Mouse (Mus musculus) forebrain, embryonic 12.5 days (tissue): Measurements from ENCODE around the gene Col4a2. TPM values are rescaled to one million over a fixed set of nuclear protein-coding genes. Genes with fewer than 3 reads are reported as not detected.
A peak's percentile ranks its signal among the peaks of the same experiment; 100 is the strongest.

Experiments
- ATAC-seq: fragments of 200-750 bp; cut with Nextera tagmentation; 2 replicates; pipeline ENCODE4 v1.8.0; 2017; ENCODE audit warnings: moderate TSS enrichment; ENCODE audit not compliant: low FRiP score
- H3K27ac ChIP-seq: fragments of 300-500 bp; sonication (generic); 2 replicates; pipeline ENCODE4 v1.5.1; 2016; ENCODE audit warnings: mild to moderate bottlenecking
- H3K27me3 ChIP-seq: fragments of 300-500 bp; sonication (generic); 2 replicates; pipeline ENCODE4 v1.6.1; 2016; ENCODE audit warnings: mild to moderate bottlenecking
- H3K36me3 ChIP-seq: fragments of 300-500 bp; sonication (generic); replicated peaks from 2 replicates; pipeline ENCODE4 v1.6.1; 2016; ENCODE audit warnings: mild to moderate bottlenecking
- H3K4me1 ChIP-seq: fragments of 300-500 bp; sonication (generic); 2 replicates; pipeline ENCODE4 v1.6.1; 2016
- H3K4me2 ChIP-seq: fragments of 300-500 bp; sonication (generic); 2 replicates; pipeline ENCODE4 v1.6.1; 2016; ENCODE audit warnings: mild to moderate bottlenecking, moderate library complexity
- H3K4me3 ChIP-seq: fragments of 300-500 bp; sonication (generic); replicated peaks from 2 replicates; pipeline ENCODE4 v1.5.1; 2016; ENCODE audit warnings: mild to moderate bottlenecking
- H3K9ac ChIP-seq: fragments of 300-500 bp; sonication (generic); 2 replicates; pipeline ENCODE4 v1.6.1; 2016; ENCODE audit warnings: mild to moderate bottlenecking
- H3K9me3 ChIP-seq: fragments of 300-500 bp; sonication (generic); 2 replicates; pipeline ENCODE4 v1.6.1; 2016
- WGBS: fragments of 180-500 bp; shearing (Covaris S2); methylation state at CpG from one replicate; pipeline ENCODE4 v1.1.7; 2016; 5-methylcytosine and 5-hydroxymethylcytosine counted together
- polyA plus RNA-seq: library from polyadenylated mRNA; unstranded; fragments of >200 nt; fragmentation: Nextera tagmentation; extraction: Ambion mirVana; gene quantifications from 2 replicates; pipeline ENCODE4 v1.2.1, GENCODE M21; 2016

Gene Col4a2
- polyA plus RNA-seq, 1 experiment from 2014 or later = 51.3 TPM

DNA sequence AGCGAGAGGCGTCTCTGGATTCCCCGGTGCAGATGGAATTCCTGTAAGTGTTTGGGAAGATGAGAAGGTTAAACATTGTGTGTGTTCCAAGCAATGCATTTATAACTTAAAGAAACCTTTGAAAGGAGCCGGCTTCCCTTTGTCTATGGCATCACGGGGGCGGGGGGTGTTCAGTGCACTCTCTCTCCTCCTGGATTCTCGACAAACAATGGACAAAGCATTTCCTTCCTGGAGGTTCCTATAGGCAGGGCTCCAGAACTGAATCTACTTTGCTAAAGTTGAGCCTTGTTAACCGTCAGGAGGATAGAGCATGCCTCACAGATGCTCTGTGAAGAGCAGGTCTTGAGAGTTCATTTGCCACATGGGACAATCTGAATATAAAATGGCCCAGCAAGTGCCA lies 87.1 kb downstream of the Col4a2 start:
- H3K4me2 ChIP-seq = no peak overlapping the region
- 0 out of 2 replicates have a peak overlapping the region, but pooled peaks have one; percentile 27 for H3K27ac ChIP-seq
- no peaks in the 10 kb centered on the region for H3K36me3 ChIP-seq
- ATAC-seq = no peak
- H3K4me3 ChIP-seq = no peak overlapping the region
- H3K9ac ChIP-seq = no peak overlapping the region
- 42% methylated on average over 8 of the region's 8 CpGs for WGBS
- H3K9me3 ChIP-seq = no peaks in the 10 kb centered on the region
- peaks cover 9% of the 10 kb centered on the region for H3K4me1 ChIP-seq
- no peaks in the 10 kb centered on the region for H3K27me3 ChIP-seq

DNA sequence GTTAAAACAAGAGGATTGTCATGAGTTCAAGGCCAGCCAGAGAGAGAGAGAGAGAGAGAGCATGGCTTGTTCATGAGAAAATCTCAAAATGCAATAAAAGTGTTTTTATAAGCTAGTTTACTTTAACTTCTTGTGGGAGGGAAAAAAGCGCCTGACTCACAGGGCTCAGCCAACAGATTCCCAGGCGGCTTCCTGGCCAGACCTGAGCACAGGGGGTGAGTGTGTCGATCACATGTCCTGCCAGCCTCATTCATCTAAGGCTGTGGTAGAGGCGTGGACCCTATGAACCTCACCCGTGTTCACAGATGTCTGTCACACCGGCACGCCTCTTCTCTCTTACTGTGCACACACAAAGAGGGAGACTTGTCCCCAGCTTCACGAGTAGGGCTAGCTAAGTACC lies 87.6 kb downstream of the Col4a2 start:
- Histone ChIP-seq H3K9ac (no peak overlapping the region), H3K9me3 (no peaks in the 10 kb centered on the region), H3K27me3 (no peaks in the 10 kb centered on the region), H3K4me3 (no peak overlapping the region), H3K36me3 (no peaks in the 10 kb centered on the region), H3K4me2 (no peak overlapping the region), H3K27ac (0 out of 2 replicates have a peak overlapping the region, but pooled peaks have one; percentile 5), H3K4me1 (peaks cover 9% of the 10 kb centered on the region)
- 72% methylated on average over 8 of the region's 8 CpGs for WGBS
- no peak for ATAC-seq

DNA sequence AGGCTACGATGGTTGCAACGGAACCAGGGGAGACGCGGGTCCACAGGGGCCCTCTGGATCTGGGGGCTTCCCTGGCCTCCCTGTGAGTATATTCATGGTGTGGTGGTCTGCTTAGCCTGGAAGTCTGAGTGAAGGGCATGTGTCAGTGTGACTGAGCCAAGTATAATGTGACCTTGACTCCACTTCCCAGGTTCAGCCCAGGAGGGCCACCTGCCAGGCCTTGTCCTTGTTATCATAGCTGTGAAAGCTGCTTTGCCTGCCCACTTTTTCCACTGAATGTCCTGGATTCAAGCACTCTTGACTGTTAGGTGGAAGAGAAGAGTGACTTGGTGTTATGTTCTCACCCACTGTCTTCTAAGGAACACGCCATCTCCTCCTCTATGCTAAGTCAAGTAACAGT lies 88.6 kb downstream of the Col4a2 start:
- no peak overlapping the region for H3K9ac ChIP-seq
- WGBS = 96% methylated on average over 5 of the region's 5 CpGs
- no peak overlapping the region for H3K27ac ChIP-seq

DNA sequence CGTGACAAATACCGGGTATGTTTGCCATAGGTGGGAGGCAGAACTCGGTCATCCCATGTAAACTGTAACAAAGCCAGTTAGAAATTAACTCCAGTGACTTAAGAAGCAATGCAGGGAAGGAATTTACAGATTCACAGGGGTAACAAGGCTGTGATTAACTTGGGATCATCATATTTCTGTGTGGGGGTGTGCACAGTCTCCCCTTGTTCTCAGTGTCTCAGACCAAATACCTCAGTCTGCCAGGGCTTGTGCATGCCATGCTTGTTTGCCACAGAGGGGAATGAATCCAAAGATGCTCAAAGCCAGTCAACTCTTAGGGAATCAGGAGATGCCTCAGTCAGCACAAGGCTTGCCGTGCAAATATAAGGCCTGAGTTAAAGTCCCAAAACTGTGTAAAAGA lies 89.6 kb downstream of the Col4a2 start:
- WGBS = 92% methylated on average over 4 of the region's 4 CpGs
- Histone ChIP-seq H3K4me1 (peaks cover 14% of the 10 kb centered on the region), H3K36me3 (no peaks in the 10 kb centered on the region), H3K27me3 (no peaks in the 10 kb centered on the region), H3K4me2 (no peak overlapping the region), H3K9ac (no peak overlapping the region), H3K27ac (no peak overlapping the region), H3K4me3 (no peak overlapping the region), H3K9me3 (no peaks in the 10 kb centered on the region)
- no peak for ATAC-seq

More for the DNA sequence above, 88.6 kb downstream of the Col4a2 start:
- Histone ChIP-seq H3K4me2 (no peak overlapping the region), H3K27me3 (no peaks in the 10 kb centered on the region), H3K4me3 (no peak overlapping the region), H3K9me3 (no peaks in the 10 kb centered on the region), H3K36me3 (no peaks in the 10 kb centered on the region), H3K4me1 (peaks cover 14% of the 10 kb centered on the region)
- no peak for ATAC-seq

DNA sequence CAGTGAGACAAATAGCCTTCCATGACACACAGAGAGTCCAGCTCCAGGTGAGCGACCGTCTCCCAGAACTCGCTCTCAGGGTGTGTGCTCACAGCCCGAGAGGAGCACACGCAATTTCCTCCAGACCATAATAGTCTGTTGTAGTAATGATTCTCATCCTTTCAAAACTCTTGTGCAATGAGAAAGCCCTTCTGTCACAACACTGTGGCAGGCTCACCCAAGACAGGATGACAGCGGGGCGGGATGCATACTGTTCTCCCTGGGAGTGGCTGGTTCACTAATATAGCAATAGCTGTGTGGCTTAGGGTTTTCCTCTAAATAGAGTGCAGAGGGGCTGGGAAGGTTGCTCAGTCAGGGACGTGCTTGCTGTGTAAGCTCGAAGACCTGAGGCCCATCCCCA lies 91.2 kb downstream of the Col4a2 start:
- Histone ChIP-seq H3K27me3 (no peaks in the 10 kb centered on the region), H3K36me3 (no peaks in the 10 kb centered on the region), H3K4me3 (no peak overlapping the region), H3K27ac (0 out of 2 replicates have a peak overlapping the region, but pooled peaks have one; percentile 13), H3K9me3 (no peaks in the 10 kb centered on the region), H3K4me1 (peaks cover 14% of the 10 kb centered on the region), H3K9ac (no peak overlapping the region; the same call in 1 of the 2 replicates), H3K4me2 (no peak overlapping the region)
- ATAC-seq = no peak
- WGBS = 89% methylated on average over 9 of the region's 9 CpGs

DNA sequence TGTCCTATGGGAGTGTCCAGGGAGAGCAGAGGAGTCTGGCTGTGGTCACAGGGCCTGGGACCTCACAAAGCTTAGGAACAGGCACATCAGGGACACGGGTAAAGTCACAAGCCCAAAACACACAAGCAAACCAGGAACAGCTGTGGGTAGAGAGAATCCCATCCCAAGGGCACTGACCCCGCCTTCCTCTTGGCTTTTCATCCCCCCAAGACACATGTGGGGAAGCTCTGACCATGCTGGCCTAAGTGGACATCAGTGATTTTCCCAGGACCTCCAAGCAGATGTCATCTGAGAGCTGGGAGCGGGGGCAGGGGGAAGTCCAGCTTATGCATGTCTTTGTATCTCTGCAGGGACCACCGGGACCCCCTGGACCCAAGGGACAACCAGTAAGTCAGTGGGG lies 92.0 kb downstream of the Col4a2 start:
- WGBS = 79% methylated on average over 4 of the region's 4 CpGs
- Histone ChIP-seq H3K9me3 (no peaks in the 10 kb centered on the region), H3K4me1 (peaks cover 12% of the 10 kb centered on the region), H3K27me3 (no peaks in the 10 kb centered on the region), H3K36me3 (no peaks in the 10 kb centered on the region), H3K4me2 (no peak overlapping the region), H3K4me3 (no peak overlapping the region), H3K27ac (no peak overlapping the region), H3K9ac (no peak overlapping the region; the same call in 1 of the 2 replicates)
- ATAC-seq = no peak

DNA sequence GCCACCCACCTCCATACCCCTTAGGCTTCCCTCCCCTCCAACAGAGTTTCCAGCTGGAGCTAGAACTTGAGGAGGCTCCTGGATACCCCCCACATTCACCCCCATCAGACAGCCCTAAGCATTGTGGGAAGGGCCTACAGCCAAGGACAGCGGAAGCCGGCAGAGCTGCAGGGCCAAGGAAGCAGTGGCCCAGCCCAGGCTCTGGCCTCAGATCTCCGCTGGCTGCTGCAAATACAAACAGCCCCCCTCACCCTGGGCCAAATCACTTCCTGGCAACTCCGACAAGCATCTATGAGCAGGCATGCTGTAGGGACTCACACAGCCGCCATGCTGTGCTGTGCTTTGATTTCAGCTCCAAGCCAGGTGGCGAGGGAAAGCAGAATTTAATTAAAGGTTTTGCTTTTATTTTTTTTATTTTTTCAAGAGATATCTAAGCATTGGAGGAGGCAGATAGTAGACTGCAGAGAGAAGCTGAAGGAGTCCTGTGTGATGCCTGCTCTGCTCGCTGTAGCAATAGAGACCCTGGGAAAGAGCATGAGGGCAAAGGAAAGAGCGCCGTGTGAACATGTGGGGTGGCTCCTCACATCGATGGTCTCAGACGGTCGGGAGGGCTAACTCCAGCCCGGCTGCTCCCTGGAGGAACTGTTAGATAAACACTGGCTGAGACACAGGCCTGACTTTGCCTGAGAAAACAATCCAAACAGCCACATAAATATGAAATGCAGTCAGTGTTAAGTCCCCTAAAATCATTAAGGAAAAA lies 93.3 kb downstream of the Col4a2 start:
- 66% methylated on average over 13 of the region's 13 CpGs for WGBS
- H3K36me3 ChIP-seq = no peaks in the 10 kb centered on the region
- no peaks in the 10 kb centered on the region for H3K27me3 ChIP-seq
- no peak overlapping the region for H3K4me3 ChIP-seq
- peaks cover 5% of the 10 kb centered on the region for H3K4me1 ChIP-seq
- H3K4me2 ChIP-seq = no peak overlapping the region
- no peak overlapping the region for H3K9ac ChIP-seq
- 0 out of 2 replicates have a peak overlapping the region, but pooled peaks have one; percentile 53 for H3K27ac ChIP-seq
- peak; percentile 20; the same call in 1 of the 2 replicates for ATAC-seq
- H3K9me3 ChIP-seq = no peaks in the 10 kb centered on the region

DNA sequence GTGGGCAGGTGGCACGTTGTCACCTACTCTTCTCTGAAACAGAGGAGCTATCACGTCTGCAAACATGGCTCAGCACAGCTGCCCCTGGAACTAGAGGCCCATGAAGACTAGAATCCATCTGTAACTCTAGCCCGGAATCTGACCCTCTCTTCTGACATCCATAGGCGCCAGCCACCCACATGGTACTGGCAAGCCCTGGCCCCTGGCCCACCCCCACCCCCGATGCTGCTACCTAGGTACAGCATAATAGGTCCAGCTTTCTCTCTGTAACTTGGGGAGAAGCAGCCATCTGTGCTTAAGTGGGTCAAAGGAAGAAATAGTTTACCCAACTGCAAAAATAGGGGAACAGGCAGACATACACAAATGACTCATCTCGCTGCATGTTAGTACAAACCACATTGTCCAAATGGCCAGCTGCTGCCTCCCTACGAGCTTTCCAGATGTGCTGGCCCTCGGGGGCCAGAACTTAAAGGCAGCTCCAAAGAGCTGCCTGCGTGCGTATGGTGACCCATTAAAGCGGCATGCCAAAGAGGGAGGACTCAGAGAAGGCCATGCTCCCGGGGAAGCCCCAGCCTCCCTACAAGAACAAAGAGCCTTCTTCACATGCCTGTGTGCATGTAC lies 99.0 kb downstream of the Col4a2 start:
- Histone ChIP-seq H3K27me3 (no peaks in the 10 kb centered on the region), H3K4me1 (peaks cover 19% of the 10 kb centered on the region), H3K4me3 (no peak overlapping the region), H3K4me2 (no peak overlapping the region), H3K9ac (no peak overlapping the region), H3K27ac (no peak overlapping the region), H3K9me3 (no peaks in the 10 kb centered on the region), H3K36me3 (0 out of 2 replicates have a peak, but pooled peaks cover 3% of the 10 kb centered on the region)
- no peak for ATAC-seq
- WGBS = 68% methylated on average over 12 of the region's 12 CpGs

DNA sequence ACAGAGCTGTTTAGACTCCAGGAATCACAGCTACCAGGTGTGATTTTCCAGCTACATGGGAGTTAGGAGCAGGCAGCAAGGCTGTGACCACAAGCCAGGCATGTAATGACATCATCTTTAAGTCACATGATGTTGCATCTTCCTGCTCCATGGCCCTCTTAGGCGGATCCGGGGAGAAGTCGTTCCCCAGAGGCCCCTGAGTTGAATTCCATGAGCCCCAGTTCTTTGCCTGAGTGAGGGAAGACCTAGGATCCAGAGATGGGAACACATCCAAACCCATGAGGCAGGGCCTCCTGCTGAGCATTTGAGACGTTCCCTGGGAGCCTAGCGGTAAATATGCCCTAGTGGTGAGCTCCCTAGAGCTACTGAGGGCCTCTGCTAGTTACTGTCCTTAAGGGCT lies 99.8 kb downstream of the Col4a2 start:
- H3K9ac ChIP-seq = no peak overlapping the region
- no peak overlapping the region for H3K4me2 ChIP-seq
- H3K9me3 ChIP-seq = no peaks in the 10 kb centered on the region
- H3K4me1 ChIP-seq = peaks cover 19% of the 10 kb centered on the region
- H3K4me3 ChIP-seq = no peak overlapping the region
- H3K36me3 ChIP-seq = 0 out of 2 replicates have a peak, but pooled peaks cover 3% of the 10 kb centered on the region
- H3K27ac ChIP-seq = no peak overlapping the region
- ATAC-seq = no peak
- WGBS = 82% methylated on average over 5 of the region's 5 CpGs
- no peaks in the 10 kb centered on the region for H3K27me3 ChIP-seq

DNA sequence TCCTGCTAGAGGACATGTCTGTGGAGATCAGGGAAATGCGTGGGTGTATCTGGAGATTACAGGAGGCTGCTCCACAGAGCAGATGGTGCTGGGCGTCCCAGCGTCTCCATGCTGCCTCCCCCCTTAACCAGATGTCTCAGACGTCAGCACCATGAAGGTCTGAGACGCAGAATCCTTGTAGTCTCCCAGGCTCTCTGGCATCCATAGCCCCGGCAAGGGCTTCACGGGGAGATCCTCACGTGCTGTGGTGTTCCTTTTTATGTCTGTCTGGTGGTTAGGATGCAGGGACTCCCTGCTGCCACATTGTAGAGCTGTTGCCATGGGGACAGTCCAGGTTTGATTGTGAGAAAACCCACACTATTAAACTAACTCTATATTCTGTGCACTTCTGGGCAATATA lies 101.7 kb downstream of the Col4a2 start:
- H3K27me3 ChIP-seq = no peaks in the 10 kb centered on the region
- 28% methylated on average over 8 of the region's 8 CpGs for WGBS
- peak overlapping the region; percentile 16; the same call in 1 of the 2 replicates for H3K27ac ChIP-seq

DNA sequence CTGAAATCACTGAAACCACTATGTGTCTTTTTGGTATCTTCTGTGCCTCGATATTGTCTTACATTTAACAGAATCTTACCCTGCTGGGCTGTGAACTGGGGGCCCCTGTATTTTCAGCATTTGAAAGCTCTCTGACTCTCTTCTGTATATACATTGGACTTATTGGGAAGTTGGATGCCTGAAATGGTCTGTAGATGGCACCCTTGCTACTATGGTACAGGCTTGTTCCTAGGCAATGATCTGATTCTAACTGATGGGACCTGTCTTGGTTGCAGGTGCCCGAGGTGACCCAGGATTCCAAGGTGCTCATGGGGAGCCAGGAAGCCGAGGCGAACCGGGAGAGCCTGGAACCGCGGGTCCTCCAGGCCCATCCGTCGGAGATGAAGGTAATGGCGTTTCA lies 102.5 kb downstream of the Col4a2 start:
- no peak for ATAC-seq
- Histone ChIP-seq H3K4me3 (no peak overlapping the region), H3K4me1 (peaks cover 19% of the 10 kb centered on the region), H3K27me3 (no peaks in the 10 kb centered on the region), H3K4me2 (no peak overlapping the region), H3K9me3 (no peaks in the 10 kb centered on the region), H3K36me3 (0 out of 2 replicates have a peak, but pooled peaks cover 3% of the 10 kb centered on the region), H3K27ac (no peak overlapping the region), H3K9ac (no peak overlapping the region)
- WGBS = 86% methylated on average over 10 of the region's 10 CpGs

More for the DNA sequence above, 101.7 kb downstream of the Col4a2 start:
- Histone ChIP-seq H3K4me2 (no peak overlapping the region), H3K4me1 (peaks cover 19% of the 10 kb centered on the region), H3K36me3 (0 out of 2 replicates have a peak, but pooled peaks cover 3% of the 10 kb centered on the region), H3K4me3 (no peak overlapping the region), H3K9ac (no peak overlapping the region), H3K9me3 (no peaks in the 10 kb centered on the region)
- ATAC-seq = peak; percentile 70

DNA sequence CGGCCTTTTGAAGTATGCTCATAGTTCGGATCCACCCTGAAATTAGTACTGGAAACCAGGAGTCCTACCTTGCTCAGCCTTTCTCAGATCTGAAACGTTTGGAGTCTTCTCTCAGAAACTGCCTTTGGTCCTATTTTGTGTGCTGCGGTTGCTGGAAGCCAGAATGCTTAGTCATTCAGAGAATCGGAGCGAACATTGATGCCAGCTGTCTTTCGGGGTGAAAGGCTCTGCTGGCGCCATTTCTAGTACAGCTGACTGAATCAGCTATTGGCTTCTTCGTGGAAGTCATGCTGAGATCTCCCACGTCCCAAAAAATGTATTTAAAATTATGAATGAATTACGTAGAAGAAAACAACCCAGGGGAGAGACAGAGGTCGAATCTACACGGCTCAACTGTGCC lies 105.2 kb downstream of the Col4a2 start:
- no peak overlapping the region for H3K4me3 ChIP-seq
- no peak overlapping the region for H3K9ac ChIP-seq
- H3K4me1 ChIP-seq = peaks cover 15% of the 10 kb centered on the region
- H3K4me2 ChIP-seq = no peak overlapping the region
- H3K9me3 ChIP-seq = no peaks in the 10 kb centered on the region
- H3K27me3 ChIP-seq = no peaks in the 10 kb centered on the region
- H3K27ac ChIP-seq = no peak overlapping the region
- 77% methylated on average over 13 of the region's 13 CpGs for WGBS
- H3K36me3 ChIP-seq = 0 out of 2 replicates have a peak, but pooled peaks cover 3% of the 10 kb centered on the region
- ATAC-seq = no peak
